Mouse (Mus musculus): ENCODE results near the gene Ttll3.
A peak's percentile ranks its signal among the peaks of the same experiment; 100 is the strongest.

Gene Ttll3

GRCm38 (mm10) chr6:113424187-113424586 lies 35.1 kb downstream of the Ttll3 start:
- no peak for DNase-seq (ENCODE audit: low spot score)

DNA sequence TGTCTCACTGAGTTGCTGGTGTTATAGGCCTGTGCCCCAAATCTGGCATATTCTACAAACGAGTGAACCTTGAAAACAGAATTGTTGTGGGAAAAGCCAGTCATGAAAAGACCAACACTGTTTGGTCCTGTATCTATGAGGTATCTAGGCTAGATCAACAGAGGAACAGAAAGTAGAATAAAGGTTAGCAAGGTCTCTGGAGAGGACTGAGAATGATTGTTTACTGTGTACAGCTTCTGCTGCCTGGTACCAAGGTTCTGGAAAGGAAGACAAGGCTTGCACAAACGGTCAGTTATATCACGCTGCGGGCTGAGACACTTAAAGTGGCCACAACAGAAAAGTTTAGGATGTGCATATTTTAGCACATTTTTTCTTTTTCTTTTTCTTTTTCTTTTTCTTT lies 37.6 kb downstream of the Ttll3 start:
- no peak for DNase-seq (ENCODE audit: low spot score)

DNA sequence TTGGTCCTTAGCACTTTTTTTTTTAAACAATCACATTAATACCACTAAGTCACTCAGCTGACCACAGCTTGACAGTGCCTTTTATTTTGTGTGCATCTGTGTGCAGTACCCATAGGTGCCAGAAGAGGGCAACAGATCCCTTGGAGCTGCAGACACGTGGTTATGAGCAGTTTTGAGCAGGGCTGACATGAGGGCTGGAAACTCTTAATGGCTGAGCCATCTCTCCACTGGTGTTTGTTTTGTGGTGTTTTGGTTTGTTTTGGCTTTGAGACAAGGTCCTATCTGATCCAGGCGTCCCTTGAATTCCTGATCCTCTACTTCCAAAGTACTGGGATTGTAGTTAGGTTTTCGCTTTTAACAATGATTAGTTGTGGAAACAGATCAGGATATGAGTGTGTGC lies 38.3 kb downstream of the Ttll3 start:
- peak; percentile 57 for DNase-seq (ENCODE audit: low spot score)

DNA sequence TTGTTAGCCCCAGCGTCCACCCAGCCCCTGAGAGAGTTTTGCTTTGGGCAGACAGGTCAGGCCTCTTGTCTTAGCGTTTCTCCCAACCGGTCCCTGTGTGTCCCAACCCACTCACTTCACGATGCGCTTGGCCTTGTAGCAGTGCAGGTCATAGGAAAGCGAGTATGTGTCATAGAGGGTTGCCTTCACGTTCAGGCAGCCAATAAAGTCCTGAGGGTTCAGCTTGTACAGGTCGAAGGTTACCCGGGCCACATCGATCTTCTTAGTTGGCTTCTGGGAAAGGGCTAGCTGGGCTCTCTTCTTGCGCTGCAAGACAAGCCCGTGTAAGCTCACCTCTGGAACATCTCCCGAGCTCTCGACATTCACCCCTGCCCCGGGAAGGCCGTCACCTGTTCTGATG lies 38.9 kb downstream of the Ttll3 start:
- no peak for DNase-seq (ENCODE audit: low spot score)

GRCm38 (mm10) chr6:113429965-113430364 lies 40.9 kb downstream of the Ttll3 start:
- DNase-seq (ENCODE audit: low spot score) = no peak

GRCm38 (mm10) chr6:113430846-113431245 lies 41.8 kb downstream of the Ttll3 start:
- DNase-seq (ENCODE audit: low spot score) = no peak

GRCm38 (mm10) chr6:113431801-113432200 lies 42.7 kb downstream of the Ttll3 start:
- DNase-seq (ENCODE audit: low spot score) = no peak

DNA sequence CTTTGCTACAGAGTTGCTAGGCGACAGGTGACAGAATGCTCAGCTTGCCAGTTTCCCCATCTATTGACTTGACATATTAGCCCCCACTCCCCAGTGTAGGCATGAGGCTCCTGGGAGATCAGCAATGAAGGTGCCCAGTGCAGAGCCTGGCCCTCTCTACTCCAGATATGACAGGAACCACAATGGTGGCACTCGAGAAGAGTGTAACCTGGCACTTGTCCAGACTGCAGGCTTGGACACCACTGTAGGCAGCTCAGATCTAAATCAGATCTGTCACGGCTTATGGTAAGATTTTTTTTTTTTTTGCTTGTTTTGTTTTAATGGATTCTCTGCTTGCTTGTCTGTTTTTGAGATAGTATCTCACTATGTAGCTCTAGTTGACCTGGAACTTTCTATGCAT lies 44.6 kb downstream of the Ttll3 start:
- no peak for DNase-seq (ENCODE audit: low spot score)

DNA sequence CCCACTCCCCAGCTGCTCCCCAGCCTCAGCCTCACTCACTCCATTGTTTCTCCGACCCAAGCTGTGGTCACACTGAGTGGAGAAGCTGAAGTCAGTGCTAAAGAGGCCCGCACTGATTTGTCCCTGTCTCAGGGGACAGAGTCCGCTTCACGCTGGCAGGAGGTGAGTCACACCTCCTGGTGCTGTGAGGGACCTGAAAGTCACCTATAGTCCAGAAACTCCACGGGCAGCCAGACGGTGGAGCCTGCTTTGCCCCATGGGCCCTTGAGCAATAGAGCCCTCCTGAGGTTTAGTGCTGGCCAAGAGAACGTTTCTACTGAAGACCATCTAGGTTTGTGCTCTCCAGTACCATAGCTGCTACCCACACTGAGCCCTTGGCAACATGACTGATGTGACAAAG lies 45.6 kb downstream of the Ttll3 start:
- no peak for DNase-seq (ENCODE audit: low spot score)

DNA sequence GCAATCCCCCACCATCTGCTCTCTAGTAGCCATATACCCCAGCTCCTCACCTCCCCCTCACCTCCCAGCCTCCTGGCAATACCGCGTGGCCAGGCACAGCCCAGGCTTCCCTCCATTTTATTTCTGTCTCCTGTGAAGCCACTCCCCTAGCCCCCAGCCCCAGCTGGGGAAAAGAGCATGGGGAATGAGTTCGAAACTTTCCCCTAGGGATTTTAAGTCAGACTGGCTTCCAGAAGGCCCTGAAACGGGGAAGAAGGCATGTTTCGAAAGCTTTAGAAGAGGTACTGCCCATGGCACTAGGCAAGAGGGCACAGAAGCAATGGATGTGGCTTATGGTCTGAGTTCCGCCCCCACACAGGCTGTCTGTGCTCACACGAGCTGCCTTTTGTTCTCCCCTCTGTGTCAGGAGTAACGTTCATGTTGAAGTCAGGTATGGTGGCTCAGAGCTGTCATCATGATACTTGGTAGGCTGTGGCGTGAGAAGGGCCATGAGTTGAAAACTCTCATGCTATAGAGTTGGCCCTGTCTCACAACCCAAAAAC lies 46.7 kb downstream of the Ttll3 start, which contains the start of gene Cidec:
Gene Cidec, minus strand, starts transcription at position 97 of the 542 bp plus-strand sequence.
- DNase-seq (ENCODE audit: low spot score) = no peak

- DNase-seq (ENCODE audit: low spot score) = no peak
These were observed 48.1 kb downstream of the Ttll3 start for GRCm38 (mm10) chr6:113437135-113437534.

- DNase-seq (ENCODE audit: low spot score) = no peak
These were observed 49.8 kb downstream of the Ttll3 start for GRCm38 (mm10) chr6:113438721-113439430.

DNA sequence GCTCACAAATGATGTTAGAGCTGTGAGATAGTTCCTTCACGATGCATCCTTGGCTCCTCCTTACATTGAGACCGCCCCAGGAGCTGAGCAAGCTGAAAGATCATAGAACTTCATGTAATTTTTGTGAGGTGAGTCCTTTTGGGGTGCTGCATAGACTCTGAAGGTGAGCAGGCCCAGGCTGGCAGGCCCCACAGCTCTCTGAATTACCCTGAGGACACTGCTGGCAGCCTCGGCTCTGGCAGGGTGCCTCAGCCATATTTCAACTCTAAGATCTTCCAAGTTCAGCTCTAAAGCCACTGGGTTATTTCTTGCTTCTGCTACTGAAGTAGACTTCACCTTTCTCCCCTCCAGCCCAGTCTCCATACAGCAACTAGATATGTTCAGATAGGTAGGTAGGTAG lies 51.6 kb downstream of the Ttll3 start:
- DNase-seq (ENCODE audit: low spot score) = no peak

DNA sequence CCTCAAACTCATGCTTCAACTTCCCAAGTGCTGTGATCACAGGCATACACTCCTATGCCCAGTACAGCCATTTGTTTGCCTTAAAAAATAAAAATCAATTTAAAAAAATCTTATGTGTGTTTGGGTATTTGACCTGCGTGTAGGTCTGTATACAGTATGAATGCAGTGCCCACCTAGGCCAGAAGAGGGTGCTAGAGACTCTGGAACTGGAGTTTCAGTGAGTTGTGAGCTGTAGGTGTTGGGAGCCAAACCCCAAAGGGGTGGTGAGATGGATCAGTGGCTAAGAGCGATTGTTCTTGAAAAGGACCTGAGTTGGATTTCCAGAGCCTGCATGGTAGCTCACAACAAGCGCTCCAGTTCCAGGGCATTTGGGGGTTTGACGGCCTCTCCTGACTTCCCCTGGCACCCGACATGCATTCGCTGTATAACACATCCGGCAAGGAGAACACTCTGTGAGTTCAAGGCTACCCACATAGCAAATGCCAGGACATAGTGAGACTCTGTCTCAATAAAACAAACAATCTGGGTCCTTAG lies 52.2 kb downstream of the Ttll3 start:
- peak; percentile 67 for DNase-seq (ENCODE audit: low spot score)

DNA sequence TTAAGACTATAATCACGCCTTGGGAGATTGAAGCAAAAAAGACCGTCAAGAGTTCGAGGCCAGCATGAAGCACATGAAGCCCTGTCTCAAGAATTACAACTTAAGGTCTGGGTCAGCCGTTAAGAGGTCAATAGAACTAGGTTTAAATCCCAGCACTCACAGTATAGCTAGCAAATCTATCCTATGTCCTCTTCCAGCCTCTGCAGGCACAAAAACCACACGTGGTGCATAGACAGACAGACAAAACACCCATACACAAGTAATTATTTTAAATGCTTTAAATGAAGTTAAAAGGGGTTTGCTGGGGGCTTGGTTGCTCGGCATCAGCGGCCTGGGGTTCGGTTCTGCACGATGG lies 53.0 kb downstream of the Ttll3 start:
- DNase-seq (ENCODE audit: low spot score) = no peak

DNA sequence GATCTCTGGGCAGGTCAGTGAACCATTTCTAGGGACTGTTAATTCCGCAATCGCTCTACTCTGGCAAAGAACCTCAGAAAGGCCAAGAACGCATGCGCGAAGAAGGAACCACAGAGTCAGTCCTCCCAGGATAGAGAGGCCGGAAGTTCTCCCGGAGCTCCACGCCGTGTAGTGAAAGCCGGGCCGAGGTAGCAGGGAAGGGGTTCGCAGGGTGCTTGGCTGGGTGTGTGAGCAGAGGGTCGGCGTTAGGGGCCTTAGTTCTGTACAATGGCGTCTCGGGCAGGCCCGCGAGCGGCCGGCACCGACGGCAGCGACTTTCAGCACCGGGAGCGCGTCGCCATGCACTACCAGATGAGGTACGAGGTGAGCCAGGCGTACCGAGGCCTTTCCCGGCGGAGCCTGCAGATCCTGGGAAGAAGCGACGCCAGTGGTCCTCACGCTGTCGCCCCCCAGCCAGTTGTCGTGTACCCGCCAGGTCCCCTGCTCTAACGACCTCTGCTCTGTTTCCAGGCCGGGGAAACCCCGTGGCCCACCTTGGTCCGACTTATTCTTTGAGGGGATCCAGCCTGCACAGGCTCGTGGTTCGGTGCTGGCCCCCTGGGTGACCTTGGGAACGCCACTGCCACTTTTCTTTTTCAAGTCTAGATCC lies 53.5 kb downstream of the Ttll3 start, which contains the start of gene Jagn1:
Gene Jagn1, plus strand, starts transcription at position 128 of the 649 bp plus-strand sequence.
- DNase-seq (ENCODE audit: low spot score) = peak; percentile 90

DNA sequence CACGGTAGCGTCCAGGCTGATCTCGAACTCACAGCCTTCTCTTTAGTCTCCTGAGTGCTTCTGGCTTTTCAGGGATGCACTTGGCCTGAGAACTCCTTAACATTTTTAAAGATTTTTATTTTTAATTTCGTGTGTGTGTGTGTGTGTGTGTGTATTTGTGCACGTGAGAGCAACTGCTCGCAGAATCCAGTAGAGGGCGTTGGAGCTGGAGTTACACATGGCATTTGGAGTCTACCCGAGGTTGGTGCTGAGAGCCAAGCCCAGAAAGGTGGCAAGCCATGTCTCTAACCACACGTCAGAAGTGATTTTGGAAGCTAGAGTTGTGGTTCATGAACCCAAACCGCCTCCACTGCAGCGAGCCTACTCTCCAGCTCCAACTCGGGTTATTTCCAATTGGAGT lies 54.0 kb downstream of the Ttll3 start:
- peak; percentile 37 for DNase-seq (ENCODE audit: low spot score)

DNA sequence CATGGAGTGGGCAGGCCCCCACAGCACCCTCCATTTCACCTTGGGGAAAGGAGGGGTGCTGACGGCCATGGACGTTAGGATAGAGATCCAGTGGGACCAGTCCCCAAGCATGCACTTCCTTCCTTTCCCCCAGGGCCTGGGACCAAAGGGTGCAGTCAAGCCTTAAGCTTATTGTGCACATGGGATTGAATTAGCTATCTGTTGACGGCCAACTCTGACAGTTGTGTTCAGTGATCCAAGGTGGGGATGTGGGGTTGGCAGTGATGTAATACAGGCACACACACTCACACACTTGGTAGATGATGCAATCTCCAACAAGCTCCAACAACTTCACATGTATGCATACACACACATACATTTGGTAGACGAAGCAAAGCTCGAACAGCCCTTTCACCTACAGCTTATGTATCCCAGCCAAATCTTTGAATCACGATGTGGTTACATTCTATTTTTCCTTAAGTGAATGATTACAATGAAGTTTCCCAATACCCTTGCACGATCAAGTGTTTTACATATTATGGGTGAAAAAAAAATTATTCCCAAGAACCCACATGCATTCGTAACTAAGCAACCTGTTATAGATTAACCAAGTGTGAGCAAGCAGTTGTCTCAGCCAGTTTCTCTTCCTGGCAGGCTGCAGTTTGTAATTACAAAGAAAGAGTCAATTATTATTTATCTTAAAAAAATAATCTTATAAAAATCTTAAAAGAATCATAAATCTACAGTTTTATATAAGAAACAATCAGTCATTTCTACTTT lies 55.3 kb downstream of the Ttll3 start:
- DNase-seq (ENCODE audit: low spot score) = no peak

- no peak for DNase-seq (ENCODE audit: low spot score)
These were observed 58.6 kb downstream of the Ttll3 start for GRCm38 (mm10) chr6:113447639-113448038.

DNA sequence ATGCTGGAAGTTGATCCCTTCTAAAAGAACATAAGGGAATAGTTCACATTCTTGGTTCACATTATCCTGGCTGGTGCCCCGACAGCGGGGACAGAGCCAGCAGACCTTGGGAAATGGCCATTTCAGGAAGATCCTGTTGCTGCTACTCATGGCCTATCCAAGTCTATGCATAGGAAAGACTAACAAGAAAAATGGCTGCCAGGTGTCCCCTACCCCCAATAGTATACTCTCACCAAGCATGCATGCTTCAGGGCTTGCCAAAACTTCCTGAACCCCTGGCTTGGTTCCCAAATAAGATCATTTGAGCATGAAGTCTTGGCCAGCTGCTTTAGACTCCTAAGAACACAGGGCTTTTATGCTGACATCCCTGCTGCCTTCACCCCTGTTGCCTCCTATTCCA lies 62.8 kb downstream of the Ttll3 start:
- no peak for DNase-seq (ENCODE audit: low spot score)

- DNase-seq (ENCODE audit: low spot score) = no peak
These were observed 65.9 kb downstream of the Ttll3 start for GRCm38 (mm10) chr6:113455007-113455406.

DNA sequence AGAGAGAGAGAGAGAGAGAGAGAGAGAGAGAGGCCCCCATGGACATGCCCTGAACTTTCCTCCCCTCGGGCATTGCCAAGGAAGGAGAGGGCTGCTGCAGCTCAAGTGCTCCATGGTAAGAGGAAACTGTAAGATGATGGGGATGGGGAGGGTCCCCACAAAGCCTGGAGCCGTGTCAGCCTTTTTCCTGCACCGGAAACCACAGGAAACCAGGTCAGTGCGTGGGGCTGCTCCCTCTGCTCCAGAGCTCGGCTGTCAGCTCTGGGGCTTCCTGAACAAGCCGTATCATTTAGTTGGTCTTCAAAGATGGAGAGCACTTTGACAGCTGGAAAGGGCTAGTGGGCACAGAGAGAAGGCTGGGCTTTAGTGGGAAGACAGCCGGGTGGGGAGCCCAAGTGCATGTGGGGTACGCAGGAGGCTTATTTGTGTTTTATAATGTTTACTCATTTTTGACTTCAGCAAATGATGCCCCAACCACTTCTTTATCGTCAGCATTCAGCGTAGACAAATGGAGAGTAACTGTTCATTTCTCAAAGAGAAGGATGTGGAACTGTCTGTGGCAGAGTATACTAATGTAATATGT lies 69.0 kb downstream of the Ttll3 start, which contains the start of gene Il17re:
Gene Il17re, plus strand, starts transcription at position 533 of the 583 bp plus-strand sequence.
- DNase-seq (ENCODE audit: low spot score) = no peak

All from T-cell, adult 2 months (primary cell).